Mouse (Mus musculus) embryonic facial prominence, embryonic 15.5 days (tissue): ENCODE measurements around the gene Necab3. TPM values are rescaled to one million over a fixed set of nuclear protein-coding genes. Genes with fewer than 3 reads are reported as not detected.

Experiments used
- ATAC-seq: fragments of 200-750 bp; cut with Nextera tagmentation; 2 replicates; pipeline ENCODE4 v1.8.0; 2017; ENCODE audit warnings: low read depth, moderate TSS enrichment; ENCODE audit not compliant: insufficient number of reproducible peaks, low FRiP score, low TSS enrichment
- H3K27ac ChIP-seq: fragments of 300-500 bp; sonication (generic); replicated peaks from 2 replicates; pipeline ENCODE4 v1.5.1; 2015; ENCODE audit warnings: mild to moderate bottlenecking, inconsistent platforms
- H3K27me3 ChIP-seq: fragments of 300-500 bp; sonication (generic); 2 replicates; pipeline ENCODE4 v1.6.1; 2015; ENCODE audit warnings: inconsistent platforms
- H3K36me3 ChIP-seq: fragments of 300-500 bp; sonication (generic); 2 replicates; pipeline ENCODE4 v1.6.1; 2015; ENCODE audit warnings: mild to moderate bottlenecking, inconsistent platforms
- H3K4me1 ChIP-seq: fragments of 300-500 bp; sonication (generic); 2 replicates; pipeline ENCODE4 v1.6.1; 2015; ENCODE audit warnings: inconsistent platforms
- H3K4me2 ChIP-seq: fragments of 300-500 bp; sonication (generic); replicated peaks from 2 replicates; pipeline ENCODE4 v1.6.1; 2015; ENCODE audit warnings: mild to moderate bottlenecking, inconsistent platforms
- H3K4me3 ChIP-seq: fragments of 300-500 bp; sonication (generic); replicated peaks from 2 replicates; pipeline ENCODE4 v1.5.1; 2015; ENCODE audit warnings: mild to moderate bottlenecking, inconsistent platforms
- H3K9ac ChIP-seq: fragments of 300-500 bp; sonication (generic); 2 replicates; pipeline ENCODE4 v1.6.1; 2015; ENCODE audit warnings: inconsistent platforms
- H3K9me3 ChIP-seq: fragments of 300-500 bp; sonication (generic); replicated peaks from 2 replicates; pipeline ENCODE4 v1.6.1; 2016; ENCODE audit warnings: inconsistent platforms
- WGBS: fragments of 180-500 bp; shearing (Covaris S2); methylation state at CpG from one replicate; pipeline ENCODE4 v1.1.7; 2015; 5-methylcytosine and 5-hydroxymethylcytosine counted together
- polyA plus RNA-seq: library from polyadenylated mRNA; unstranded; fragments of >200 nt; fragmentation: Nextera tagmentation; extraction: Ambion mirVana; gene quantifications from 2 replicates; pipeline ENCODE4 v1.2.1, GENCODE M21; 2015

Necab3 gene
- polyA plus RNA-seq, 1 experiment from 2014 or later, result 4.3 TPM

- no peak overlapping the region for H3K27ac ChIP-seq
Observed at GRCm38 (mm10) chr2:154538710-154539109, 20.0 kb downstream of the Necab3 start.

DNA sequence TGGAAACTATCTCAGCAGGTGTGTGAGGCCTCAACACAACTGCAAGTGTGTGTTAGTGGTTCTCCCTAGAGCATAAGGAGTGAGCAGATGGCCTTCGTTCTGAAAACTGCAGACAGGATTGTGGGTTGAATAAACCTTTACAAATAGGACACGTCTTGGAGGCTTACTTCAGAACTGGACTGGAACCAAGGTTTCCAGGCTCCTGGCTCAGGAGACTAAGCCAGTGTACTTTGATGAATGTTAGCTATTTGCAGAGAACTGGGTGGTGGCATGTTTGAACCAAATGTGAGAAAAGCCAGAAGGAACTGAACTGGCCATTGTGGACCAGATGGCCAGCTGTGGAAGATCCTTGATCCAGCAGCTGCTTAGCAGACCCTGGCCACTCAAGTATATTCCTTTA is 20.4 kb downstream of the Necab3 start:
- Histone ChIP-seq H3K27ac (no peak overlapping the region), H3K36me3 (peaks cover 32% of the 10 kb centered on the region)
- 54% methylated on average over 2 of the region's 2 CpGs for WGBS

More at GRCm38 (mm10) chr2:154538710-154539109, 20.0 kb downstream of the Necab3 start:
- Histone ChIP-seq H3K27me3 (no peaks in the 10 kb centered on the region), H3K4me1 (peaks cover 7% of the 10 kb centered on the region; the same call in 1 of the 2 replicates), H3K4me2 (no peak overlapping the region), H3K9ac (no peak overlapping the region), H3K9me3 (no peaks in the 10 kb centered on the region), H3K36me3 (peaks cover 29% of the 10 kb centered on the region), H3K4me3 (no peak overlapping the region)
- WGBS, result 71% methylated on average over 3 of the region's 3 CpGs
- ATAC-seq, result no peak

DNA sequence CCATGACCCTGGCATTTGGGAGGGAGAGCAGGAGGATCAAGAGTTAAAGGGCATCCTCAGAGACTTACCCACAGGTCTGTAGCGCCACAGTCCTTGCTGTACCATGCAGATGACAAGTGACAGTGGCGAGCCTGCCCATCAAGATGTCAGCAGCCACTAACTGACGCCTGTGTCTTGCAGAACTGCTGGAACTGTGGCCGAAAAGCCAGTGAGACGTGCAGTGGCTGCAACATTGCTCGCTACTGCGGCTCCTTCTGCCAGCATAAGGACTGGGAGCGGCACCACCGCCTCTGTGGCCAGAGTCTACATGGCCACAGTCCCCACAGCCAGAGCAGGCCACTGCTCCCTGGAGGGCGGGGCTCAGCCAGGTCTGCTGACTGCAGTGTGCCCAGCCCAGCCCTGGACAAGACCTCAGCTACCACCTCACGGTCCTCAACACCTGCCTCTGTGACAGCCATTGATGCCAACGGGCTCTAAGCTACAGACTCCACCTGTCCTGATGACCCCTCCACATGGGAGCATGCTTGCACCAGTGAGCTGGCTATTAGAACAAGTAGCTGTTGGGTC is 23.9 kb downstream of the Necab3 start:
- 92% methylated on average over 12 of the region's 12 CpGs for WGBS

More for the DNA sequence above, 20.4 kb downstream of the Necab3 start:
- H3K9me3 ChIP-seq, result no peaks in the 10 kb centered on the region
- peaks cover 4% of the 10 kb centered on the region; the same call in 1 of the 2 replicates for H3K4me1 ChIP-seq
- H3K4me3 ChIP-seq, result no peak overlapping the region
- H3K9ac ChIP-seq, result no peak overlapping the region
- no peak overlapping the region for H3K4me2 ChIP-seq
- no peak for ATAC-seq
- H3K27me3 ChIP-seq, result no peaks in the 10 kb centered on the region

DNA sequence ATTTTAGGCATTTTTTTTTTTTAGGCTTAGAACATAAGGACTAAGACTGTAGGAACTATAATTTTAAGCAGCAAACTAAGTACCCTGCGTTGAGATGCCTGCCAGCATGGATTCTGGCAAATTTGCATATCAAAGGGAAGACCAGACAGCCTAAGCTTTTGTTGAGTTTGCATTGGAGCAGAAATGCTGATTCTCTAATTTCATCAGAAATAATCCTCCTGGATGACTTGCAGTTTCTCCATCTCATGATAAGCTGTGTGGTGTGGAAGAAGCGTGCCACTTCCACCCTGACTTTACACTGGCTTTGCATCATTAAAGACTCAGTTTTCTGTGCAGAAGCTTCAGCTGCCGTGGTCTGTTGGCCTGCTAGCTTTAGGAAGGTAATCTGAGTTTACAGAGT is 25.8 kb downstream of the Necab3 start:
- H3K4me3 ChIP-seq, result no peak overlapping the region
- H3K27ac ChIP-seq, result no peak overlapping the region
- H3K4me1 ChIP-seq, result no peaks in the 10 kb centered on the region
- H3K9me3 ChIP-seq, result no peaks in the 10 kb centered on the region
- H3K9ac ChIP-seq, result no peak overlapping the region
- ATAC-seq, result no peak
- peaks cover 63% of the 10 kb centered on the region for H3K36me3 ChIP-seq
- WGBS, result 69% methylated on average over 3 of the region's 3 CpGs
- no peaks in the 10 kb centered on the region for H3K27me3 ChIP-seq
- H3K4me2 ChIP-seq, result no peak overlapping the region

More for the DNA sequence above, 23.9 kb downstream of the Necab3 start:
- Histone ChIP-seq H3K4me1 (peaks cover 4% of the 10 kb centered on the region; the same call in 1 of the 2 replicates), H3K4me2 (no peak overlapping the region), H3K4me3 (no peak overlapping the region), H3K9ac (no peak overlapping the region), H3K27ac (no peak overlapping the region), H3K36me3 (peaks cover 59% of the 10 kb centered on the region), H3K27me3 (no peaks in the 10 kb centered on the region), H3K9me3 (no peaks in the 10 kb centered on the region)
- ATAC-seq, result no peak

GRCm38 (mm10) chr2:154526531-154526930 is 32.2 kb downstream of the Necab3 start:
- H3K36me3 ChIP-seq, result peaks cover 66% of the 10 kb centered on the region
- 51% methylated on average over 3 of the region's 3 CpGs for WGBS
- no peak overlapping the region for H3K4me2 ChIP-seq
- H3K27ac ChIP-seq, result no peak overlapping the region
- H3K4me1 ChIP-seq, result no peaks in the 10 kb centered on the region
- H3K27me3 ChIP-seq, result no peaks in the 10 kb centered on the region
- H3K9me3 ChIP-seq, result no peaks in the 10 kb centered on the region
- H3K9ac ChIP-seq, result no peak overlapping the region
- H3K4me3 ChIP-seq, result no peak overlapping the region
- no peak for ATAC-seq

GRCm38 (mm10) chr2:154525285-154525684 is 33.4 kb downstream of the Necab3 start:
- H3K27ac ChIP-seq, result no peak overlapping the region
- H3K4me1 ChIP-seq, result no peaks in the 10 kb centered on the region
- peaks cover 62% of the 10 kb centered on the region for H3K36me3 ChIP-seq
- ATAC-seq, result no peak
- H3K9ac ChIP-seq, result no peak overlapping the region
- H3K9me3 ChIP-seq, result no peaks in the 10 kb centered on the region
- no peak overlapping the region for H3K4me3 ChIP-seq
- 96% methylated on average over 2 of the region's 2 CpGs for WGBS
- no peak overlapping the region for H3K4me2 ChIP-seq
- no peaks in the 10 kb centered on the region for H3K27me3 ChIP-seq

DNA sequence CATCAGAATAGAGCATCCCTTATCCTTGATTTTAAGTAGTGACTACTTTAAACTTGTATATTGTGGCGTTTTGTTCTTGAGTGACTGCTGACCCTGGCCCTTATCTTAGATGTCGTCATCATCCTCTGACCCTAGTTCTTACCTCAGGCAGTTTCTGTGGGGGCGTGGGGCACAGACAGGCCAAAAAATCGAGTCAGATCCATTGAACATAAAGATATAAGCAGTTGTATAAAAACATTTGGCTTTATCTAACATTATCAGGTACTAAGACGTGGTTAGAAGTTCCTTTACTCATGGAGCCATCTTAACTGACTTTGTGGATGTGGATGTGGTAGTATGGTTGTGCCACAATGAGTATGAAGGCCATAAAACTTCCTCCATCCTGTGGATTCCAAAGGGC is 36.4 kb downstream of the Necab3 start:
- Histone ChIP-seq H3K27ac (no peak overlapping the region), H3K4me2 (no peak overlapping the region), H3K4me3 (no peak overlapping the region), H3K9ac (no peak overlapping the region), H3K36me3 (peaks cover 68% of the 10 kb centered on the region), H3K9me3 (no peaks in the 10 kb centered on the region), H3K4me1 (no peaks in the 10 kb centered on the region), H3K27me3 (no peaks in the 10 kb centered on the region)
- no peak for ATAC-seq
- WGBS, result 90% methylated on average over 5 of the region's 5 CpGs

DNA sequence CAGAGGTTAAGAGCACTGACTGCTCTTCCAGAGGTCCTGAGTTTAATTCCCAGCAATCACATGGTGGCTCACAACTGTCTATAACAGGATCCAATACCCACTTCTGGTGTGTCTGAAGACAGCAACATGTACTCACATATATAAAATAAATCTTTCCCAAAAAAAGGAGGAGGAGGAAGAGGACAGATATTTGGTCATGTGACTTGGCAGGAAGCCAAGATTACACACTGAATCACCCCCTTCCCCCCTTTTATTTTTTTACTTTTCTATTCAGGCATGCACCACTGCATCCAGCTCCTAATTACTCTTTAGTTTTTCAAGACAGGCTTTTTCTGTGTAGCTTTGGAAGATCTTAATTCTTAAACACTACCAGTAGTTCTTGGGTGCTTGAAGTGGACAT is 37.2 kb downstream of the Necab3 start:
- H3K4me1 ChIP-seq, result no peaks in the 10 kb centered on the region
- no peak for ATAC-seq
- peaks cover 69% of the 10 kb centered on the region for H3K36me3 ChIP-seq
- no peaks in the 10 kb centered on the region for H3K9me3 ChIP-seq
- no peak overlapping the region for H3K4me2 ChIP-seq
- H3K27ac ChIP-seq, result no peak overlapping the region
- no peak overlapping the region for H3K9ac ChIP-seq
- H3K27me3 ChIP-seq, result no peaks in the 10 kb centered on the region
- no peak overlapping the region for H3K4me3 ChIP-seq

- H3K9me3 ChIP-seq, result no peaks in the 10 kb centered on the region
- WGBS, result 91% methylated on average over 5 of the region's 5 CpGs
- no peak for ATAC-seq
- H3K27ac ChIP-seq, result no peak overlapping the region
- no peak overlapping the region for H3K4me3 ChIP-seq
- no peak overlapping the region for H3K4me2 ChIP-seq
- H3K36me3 ChIP-seq, result peaks cover 46% of the 10 kb centered on the region
- no peaks in the 10 kb centered on the region for H3K4me1 ChIP-seq
- no peaks in the 10 kb centered on the region for H3K27me3 ChIP-seq
- no peak overlapping the region for H3K9ac ChIP-seq
Observed at GRCm38 (mm10) chr2:154517424-154517823, 41.3 kb downstream of the Necab3 start.

DNA sequence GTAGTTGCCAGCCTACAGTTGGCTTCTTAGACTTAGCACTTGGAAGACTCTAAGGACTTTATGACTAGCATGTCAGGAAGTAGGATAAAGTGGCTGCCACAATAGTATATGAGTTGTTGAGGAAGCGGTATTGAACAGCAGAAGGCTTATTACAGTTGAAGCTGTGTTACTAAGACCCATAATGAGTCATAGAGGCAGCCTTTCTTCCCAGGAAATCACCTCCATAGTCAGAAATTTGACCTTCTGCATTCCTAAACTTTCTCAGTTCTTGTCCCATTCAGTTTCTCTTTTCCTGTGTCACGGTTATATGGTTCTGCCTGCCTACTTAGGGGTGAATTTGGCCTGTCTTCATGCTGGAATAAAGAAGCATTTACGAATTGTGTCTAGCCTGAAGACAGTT is 41.7 kb downstream of the Necab3 start:
- H3K9ac ChIP-seq, result no peak overlapping the region
- peaks cover 47% of the 10 kb centered on the region for H3K36me3 ChIP-seq
- no peak overlapping the region for H3K4me2 ChIP-seq
- H3K27ac ChIP-seq, result no peak overlapping the region
- H3K4me3 ChIP-seq, result no peak overlapping the region
- ATAC-seq, result no peak
- no peaks in the 10 kb centered on the region for H3K27me3 ChIP-seq
- 78% methylated on average over 3 of the region's 3 CpGs for WGBS
- H3K9me3 ChIP-seq, result no peaks in the 10 kb centered on the region
- H3K4me1 ChIP-seq, result no peaks in the 10 kb centered on the region

- 92% methylated on average over 3 of the region's 3 CpGs for WGBS
- Histone ChIP-seq H3K4me2 (no peak overlapping the region), H3K36me3 (peaks cover 45% of the 10 kb centered on the region), H3K9ac (no peak overlapping the region), H3K4me3 (no peak overlapping the region), H3K9me3 (no peaks in the 10 kb centered on the region), H3K27ac (no peak overlapping the region), H3K4me1 (no peaks in the 10 kb centered on the region), H3K27me3 (no peaks in the 10 kb centered on the region)
- no peak for ATAC-seq
Observed at GRCm38 (mm10) chr2:154510141-154510540, 48.5 kb downstream of the Necab3 start.

DNA sequence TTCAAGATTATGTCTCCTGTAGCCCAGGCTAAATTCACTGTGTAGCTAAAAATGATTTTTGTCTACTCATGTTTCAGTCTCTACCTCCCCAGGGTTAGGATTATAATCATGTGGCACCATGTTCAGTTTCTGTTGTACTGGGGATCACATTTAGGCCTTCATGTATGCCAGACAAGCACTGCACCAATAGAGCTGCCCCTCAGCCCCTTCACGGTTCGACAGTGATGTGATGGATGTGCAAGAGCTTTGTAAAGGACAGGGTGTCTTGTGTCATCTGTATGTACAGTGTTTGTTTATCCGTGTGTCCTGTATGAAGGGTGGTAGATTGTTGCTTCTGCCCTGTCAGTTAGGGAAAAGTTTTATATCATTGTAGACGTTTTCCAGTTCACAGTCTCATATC is 50.2 kb downstream of the Necab3 start:
- no peak overlapping the region for H3K4me3 ChIP-seq
- H3K9ac ChIP-seq, result no peak overlapping the region
- H3K4me2 ChIP-seq, result no peak overlapping the region
- H3K27ac ChIP-seq, result no peak overlapping the region
- no peaks in the 10 kb centered on the region for H3K27me3 ChIP-seq
- no peaks in the 10 kb centered on the region for H3K9me3 ChIP-seq
- H3K4me1 ChIP-seq, result no peaks in the 10 kb centered on the region
- H3K36me3 ChIP-seq, result peaks cover 55% of the 10 kb centered on the region
- no peak for ATAC-seq
- 87% methylated on average over 4 of the region's 4 CpGs for WGBS
